Mouse (Mus musculus) testis, adult 2 months (tissue): ENCODE measurements around the gene Tex13c2.

Experiments used
- CTCF ChIP-seq: fragments of 200-500 bp; IDR thresholded peaks from 2 replicates; pipeline ENCODE4 v1.5.1; 2012; ENCODE audit warnings: low read depth, mild to moderate bottlenecking, inconsistent platforms, low read length, moderate library complexity; ENCODE audit not compliant: control insufficient read depth, insufficient read depth, insufficient replicate concordance
- POLR2A ChIP-seq: fragments of 200-500 bp; IDR thresholded peaks from 2 replicates; pipeline ENCODE4 v1.6.1; 2012; ENCODE audit warnings: low read depth, mild to moderate bottlenecking, inconsistent platforms, low read length, moderate library complexity; ENCODE audit not compliant: control insufficient read depth

- no peak for TF ChIP-seq CTCF
- TF ChIP-seq POLR2A = no peak
These were observed 39.2 kb upstream of the Tex13c2 start for GRCm38 (mm10) chrX:42450305-42450704.
